ENCODE assay signal across 19 mouse cellular contexts in the genomic region with DNA sequence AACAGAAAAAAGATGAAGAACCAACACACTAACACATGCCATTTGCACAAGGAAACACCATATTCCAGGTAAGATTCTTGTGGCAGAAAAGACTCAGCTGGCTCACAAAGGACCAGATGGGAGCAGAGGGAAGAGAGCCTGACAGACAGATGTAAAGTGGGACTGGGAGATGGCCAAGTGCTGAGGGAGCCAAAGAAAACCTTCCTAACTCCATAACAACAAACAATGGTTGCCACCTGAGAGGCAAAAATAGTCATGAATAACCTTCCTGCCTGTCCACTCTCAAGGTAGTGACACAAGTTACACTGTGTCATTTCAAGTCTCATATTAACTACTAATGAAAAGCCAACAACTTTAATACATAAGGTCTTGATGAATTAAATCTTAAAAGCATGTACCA.
DNase-seq lines count a peak whose midpoint lies in the region; ATAC-seq and TF ChIP-seq lines count a peak whose summit lies in the region.
"Had no signal": no experiment of that assay in that cellular context is flagged by ENCODE, and none has a peak within 500 bp of the region (broad histone marks: within the 10 kb centered on the region; RNA-seq: fewer than 3 reads in every experiment).

No protein-coding gene starts in this region.

- peak; percentile 8 to 22 for DNase-seq in cerebellum, postnatal 10 days
- no peak for DNase-seq in cerebellum, adult 9-11 months
- DNase-seq in heart, adult 2 months = peak in 1 of 2 experiments; percentile 53
- DNase-seq in heart, postnatal 25 days (ENCODE audit: low spot score) = no peak
- no peak for DNase-seq in natural killer cell, adult 2 months (ENCODE audit: low spot score in 2 of 2)
- no peak for DNase-seq in thymus, adult 18-20 months
- DNase-seq in kidney, postnatal 14 days = no peak
- DNase-seq: adrenal gland, postnatal 14 days; cerebellum, adult 18-20 months; right cerebral cortex, postnatal 4 days had no signal

- H3K79me2 ChIP-seq in heart, adult 2 months (replicated peaks; ENCODE audit: control insufficient read depth, insufficient read depth, low read length) = peaks cover 1% of the 10 kb centered on the region; the same call in 1 of the 2 replicates

- TF ChIP-seq EP300 in heart, adult 2 months (IDR thresholded peaks at IDR 0.05; ENCODE audit: insufficient read depth, low read depth, low read length) = 0 out of 2 replicates have a peak, but pooled peaks have one; percentile 19

- peaks cover 4% of the 10 kb centered on the region; the same call in 1 of the 2 replicates for H3K36me3 ChIP-seq in heart, adult 2 months (ENCODE audit: control insufficient read depth, insufficient read depth, low read length)
- H3K36me3 ChIP-seq in heart, embryonic 15.5 days = no peaks in the 10 kb centered on the region
- H3K36me3 ChIP-seq: kidney, embryonic 15.5 days; midbrain, embryonic 10.5 days had no signal

- H3K27ac ChIP-seq in heart, adult 2 months = peak overlapping the region; percentile 84
- 0 out of 2 replicates have a peak overlapping the region, but pooled peaks have one; percentile 13 for H3K27ac ChIP-seq in heart, embryonic 15.5 days
- H3K27ac ChIP-seq: hindbrain, embryonic 14.5 days; kidney, embryonic 15.5 days; midbrain, embryonic 10.5 days; stomach, postnatal 0 days had no signal

- no peak overlapping the region for H3K9ac ChIP-seq in heart, adult 2 months (ENCODE audit: low read depth, low read length)
- H3K9ac ChIP-seq in heart, embryonic 15.5 days = no peak overlapping the region
- H3K9ac ChIP-seq: hindbrain, embryonic 14.5 days; kidney, embryonic 15.5 days had no signal

- no peaks in the 10 kb centered on the region for H3K27me3 ChIP-seq in heart, adult 2 months (ENCODE audit: control insufficient read depth, insufficient read depth, low read length)
- H3K27me3 ChIP-seq in heart, embryonic 15.5 days = no peaks in the 10 kb centered on the region
- H3K27me3 ChIP-seq: kidney, embryonic 15.5 days had no signal

- H3K4me3 ChIP-seq in heart, adult 2 months = no peak overlapping the region
- H3K4me3 ChIP-seq in heart, embryonic 15.5 days = no peak overlapping the region
- H3K4me3 ChIP-seq: kidney, embryonic 15.5 days; midbrain, embryonic 10.5 days had no signal

- H3K4me1 ChIP-seq in heart, adult 2 months (ENCODE audit: control insufficient read depth, insufficient read depth, low read length) = peaks cover 7% of the 10 kb centered on the region
- peaks cover 18% of the 10 kb centered on the region for H3K4me1 ChIP-seq in heart, embryonic 15.5 days (replicated peaks)
- H3K4me1 ChIP-seq: kidney, embryonic 15.5 days; midbrain, embryonic 10.5 days had no signal

- intact Hi-C loops in heart, adult 2 months (cut with DNase I) = no loop called here
- intact Hi-C loops in heart, postnatal 25 days (cut with DNase I) = no loop called here

- TF ChIP-seq CTCF in heart, adult 2 months (IDR thresholded peaks at IDR 0.05) = no peak

- no peaks in the 10 kb centered on the region for H3K9me3 ChIP-seq in heart, embryonic 15.5 days (replicated peaks)
- H3K9me3 ChIP-seq: kidney, embryonic 15.5 days; midbrain, embryonic 10.5 days had no signal

- H3K4me2 ChIP-seq in heart, embryonic 15.5 days = no peak overlapping the region
- H3K4me2 ChIP-seq: hindbrain, embryonic 14.5 days; kidney, embryonic 15.5 days; liver, embryonic 11.5 days had no signal

- no peak for TF ChIP-seq POLR2A in heart, adult 2 months (IDR thresholded peaks at IDR 0.05; ENCODE audit: insufficient read depth, low read depth, low read length)

- no peak; the same call in 1 of the 2 replicates for ATAC-seq in heart, embryonic 15.5 days (replicated peaks; ENCODE audit: insufficient number of reproducible peaks, insufficient read depth, low FRiP score, low read depth)
- ATAC-seq: activated CD4-positive, CD25-positive, alpha-beta regulatory T cell, adult 4 months; CD4-positive, CD25-positive, alpha-beta regulatory T cell, adult 4 months; forebrain, embryonic 14.5 days had no signal

Comparison
In these comparisons a context has a peak if more than half of its experiments do, and no peak if none do; other contexts are left out.
1. DNase-seq: peak in cerebellum, postnatal 10 days (2 of 2); none in cerebellum, adult 9-11 months (single experiment), heart, postnatal 25 days (single experiment), natural killer cell, adult 2 months (0 of 2), thymus, adult 18-20 months (0 of 2) and kidney, postnatal 14 days (single experiment).